Comparison of ENCODE assay signal across 10 mouse cellular contexts in the genomic region with DNA sequence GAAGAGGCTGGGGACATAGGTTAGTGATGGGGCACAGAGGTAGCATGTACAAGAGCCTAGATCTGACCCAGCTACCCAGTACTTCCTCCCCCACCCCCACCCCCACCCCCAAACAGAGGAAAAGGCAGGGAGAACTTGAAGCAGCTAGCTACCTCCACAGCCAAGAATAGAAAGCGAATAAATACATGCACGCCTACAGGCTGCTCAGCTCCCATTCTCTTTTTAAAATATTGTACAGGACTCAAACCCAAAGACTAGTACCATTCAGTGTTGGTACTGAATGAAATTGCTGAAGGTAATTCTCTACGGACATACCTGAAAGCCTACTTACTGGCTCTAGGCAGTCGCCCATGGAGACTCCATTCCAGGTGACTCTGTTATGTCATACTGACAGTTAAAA.
"Had no signal": no experiment of that assay in that cellular context is flagged by ENCODE, and none has a peak within 500 bp of the region (broad histone marks: within the 10 kb centered on the region; RNA-seq: fewer than 3 reads in every experiment).

No protein-coding gene starts in this region.

- DNase-seq: retina, postnatal 1 day; right cerebral cortex, postnatal 25 days; right cerebral cortex, postnatal 4 days; spleen, adult 18-20 months; thymus, adult 18-20 months; thymus, adult 2 months; thymus, postnatal 14 days; thymus, postnatal 25 days; thymus, postnatal 36 days; thymus, postnatal 4 days had no signal
